Mouse (Mus musculus): Measurements from ENCODE around the gene Peak1. TPM values are rescaled to one million over a fixed set of nuclear protein-coding genes. Genes with fewer than 3 reads are reported as not detected.

The Peak1 gene
- polyA plus RNA-seq, 1 experiment from 2014 or later, result 13.8 TPM

GRCm38 (mm10) chr9:56339426-56340195, 78.3 kb downstream of the Peak1 start:
- Histone ChIP-seq H3K9ac (no peak overlapping the region), H3K9me3 (no peaks in the 10 kb centered on the region), H3K27ac (no peak overlapping the region), H3K4me1 (no peaks in the 10 kb centered on the region), H3K4me2 (no peak overlapping the region), H3K4me3 (replicated peaks) (no peak overlapping the region), H3K27me3 (replicated peaks) (no peaks in the 10 kb centered on the region), H3K36me3 (no peaks in the 10 kb centered on the region)
- no peak for ATAC-seq (ENCODE audit: insufficient read depth, low FRiP score, low read depth)
- 39% methylated on average over 1 of the region's 1 CpGs for whole genome bisulfite sequencing

DNA sequence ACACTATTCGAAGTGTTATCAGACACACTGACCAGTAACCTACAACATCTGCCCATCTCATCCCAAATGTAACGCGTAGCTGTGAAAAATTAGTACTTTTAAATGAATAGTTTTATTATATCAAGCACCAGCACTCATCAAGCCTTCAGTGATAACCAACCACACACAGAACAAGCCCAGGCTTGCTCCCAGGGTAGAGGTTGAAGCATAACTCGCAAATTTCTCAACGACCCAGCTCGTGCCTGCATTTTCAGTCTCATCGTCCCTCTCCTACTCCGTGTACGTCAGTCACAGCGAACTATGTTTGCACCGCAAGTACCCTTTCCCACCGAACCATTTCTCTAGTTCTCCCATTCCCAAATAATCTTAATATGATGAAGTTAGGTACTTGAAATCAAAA, 83.5 kb downstream of the Peak1 start:
- Histone ChIP-seq H3K4me1 (no peaks in the 10 kb centered on the region), H3K27ac (no peak overlapping the region), H3K36me3 (no peaks in the 10 kb centered on the region), H3K27me3 (replicated peaks) (no peaks in the 10 kb centered on the region), H3K4me3 (replicated peaks) (no peak overlapping the region), H3K9me3 (no peaks in the 10 kb centered on the region), H3K9ac (no peak overlapping the region), H3K4me2 (no peak overlapping the region)
- ATAC-seq (ENCODE audit: insufficient read depth, low FRiP score, low read depth), result no peak
- 79% methylated on average over 12 of the region's 12 CpGs for WGBS

GRCm38 (mm10) chr9:56332774-56333173, 85.1 kb downstream of the Peak1 start:
- H3K4me2 ChIP-seq, result no peak overlapping the region
- no peaks in the 10 kb centered on the region for H3K9me3 ChIP-seq
- no peak overlapping the region for H3K9ac ChIP-seq
- no peak overlapping the region for H3K4me3 ChIP-seq (replicated peaks)
- ATAC-seq (ENCODE audit: insufficient read depth, low FRiP score, low read depth), result no peak
- H3K27me3 ChIP-seq (replicated peaks), result no peaks in the 10 kb centered on the region
- no peaks in the 10 kb centered on the region for H3K4me1 ChIP-seq
- no peaks in the 10 kb centered on the region for H3K36me3 ChIP-seq
- no peak overlapping the region for H3K27ac ChIP-seq

DNA sequence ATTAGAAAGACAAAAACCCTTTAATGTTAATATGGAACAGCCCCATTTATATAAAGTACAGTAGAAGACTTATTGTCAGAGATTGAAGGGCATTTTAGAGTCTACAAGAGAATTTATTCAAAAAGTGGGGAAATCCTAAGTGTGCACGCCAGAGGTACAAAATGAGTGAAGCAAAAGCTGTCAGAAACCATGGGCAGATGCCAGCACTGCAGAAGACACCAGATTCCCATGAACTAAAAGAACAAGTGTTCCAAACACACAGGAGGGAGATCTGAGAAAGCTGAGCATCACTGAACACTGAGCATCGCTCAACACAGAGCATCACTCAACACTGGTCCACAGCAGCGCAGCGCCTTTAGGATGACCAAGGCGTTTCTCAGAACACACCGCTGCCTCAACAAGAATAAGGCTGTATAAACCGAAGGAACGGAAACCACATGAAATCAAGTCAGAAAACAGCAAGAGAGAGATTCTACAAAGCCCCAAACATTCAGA, 91.3 kb downstream of the Peak1 start:
- Histone ChIP-seq H3K27ac (no peak overlapping the region), H3K4me3 (replicated peaks) (no peak overlapping the region), H3K4me1 (no peaks in the 10 kb centered on the region), H3K9ac (no peak overlapping the region), H3K27me3 (replicated peaks) (no peaks in the 10 kb centered on the region), H3K9me3 (no peaks in the 10 kb centered on the region), H3K36me3 (no peaks in the 10 kb centered on the region), H3K4me2 (no peak overlapping the region)
- ATAC-seq (ENCODE audit: insufficient read depth, low FRiP score, low read depth), result no peak
- 96% methylated on average over 8 of the region's 8 CpGs for WGBS

GRCm38 (mm10) chr9:56325725-56326124, 92.1 kb downstream of the Peak1 start:
- no peak for ATAC-seq (ENCODE audit: insufficient read depth, low FRiP score, low read depth)
- H3K27me3 ChIP-seq (replicated peaks), result no peaks in the 10 kb centered on the region
- H3K4me2 ChIP-seq, result no peak overlapping the region
- H3K9me3 ChIP-seq, result no peaks in the 10 kb centered on the region
- no peaks in the 10 kb centered on the region for H3K4me1 ChIP-seq
- no peak overlapping the region for H3K27ac ChIP-seq
- H3K4me3 ChIP-seq (replicated peaks), result no peak overlapping the region
- H3K36me3 ChIP-seq, result no peaks in the 10 kb centered on the region
- WGBS, result 88% methylated on average over 5 of the region's 5 CpGs
- no peak overlapping the region for H3K9ac ChIP-seq

- ATAC-seq (ENCODE audit: insufficient read depth, low FRiP score, low read depth), result no peak
- 31% methylated on average over 16 of the region's 16 CpGs for WGBS
- H3K9ac ChIP-seq, result no peak overlapping the region
- 0 out of 2 replicates have a peak overlapping the region, but pooled peaks have one; percentile 3 for H3K4me3 ChIP-seq (replicated peaks)
- H3K4me2 ChIP-seq, result peak overlapping the region; percentile 45
- H3K27ac ChIP-seq, result peak overlapping the region; percentile 63
- H3K27me3 ChIP-seq (replicated peaks), result no peaks in the 10 kb centered on the region
- no peaks in the 10 kb centered on the region for H3K4me1 ChIP-seq
- no peaks in the 10 kb centered on the region for H3K36me3 ChIP-seq
- no peaks in the 10 kb centered on the region for H3K9me3 ChIP-seq
Measured at GRCm38 (mm10) chr9:56324576-56325355, 93.1 kb downstream of the Peak1 start.

GRCm38 (mm10) chr9:56321291-56321690, 96.6 kb downstream of the Peak1 start:
- 89% methylated on average over 2 of the region's 2 CpGs for WGBS
- H3K4me3 ChIP-seq (replicated peaks), result no peak overlapping the region
- H3K27ac ChIP-seq, result no peak overlapping the region
- H3K4me1 ChIP-seq, result no peaks in the 10 kb centered on the region
- H3K36me3 ChIP-seq, result no peaks in the 10 kb centered on the region
- no peaks in the 10 kb centered on the region for H3K9me3 ChIP-seq
- no peak overlapping the region for H3K9ac ChIP-seq
- no peak for ATAC-seq (ENCODE audit: insufficient read depth, low FRiP score, low read depth)
- H3K4me2 ChIP-seq, result no peak overlapping the region
- H3K27me3 ChIP-seq (replicated peaks), result no peaks in the 10 kb centered on the region

- Histone ChIP-seq H3K27ac (no peak overlapping the region), H3K4me3 (replicated peaks) (no peak overlapping the region), H3K36me3 (no peaks in the 10 kb centered on the region), H3K9ac (no peak overlapping the region), H3K9me3 (no peaks in the 10 kb centered on the region), H3K4me1 (no peaks in the 10 kb centered on the region; the same call in 1 of the 2 replicates), H3K4me2 (no peak overlapping the region), H3K27me3 (replicated peaks) (no peaks in the 10 kb centered on the region)
- no peak for ATAC-seq (ENCODE audit: insufficient read depth, low FRiP score, low read depth)
- WGBS, result 90% methylated on average over 3 of the region's 3 CpGs
Measured at GRCm38 (mm10) chr9:56314326-56314725, 103.5 kb downstream of the Peak1 start.

DNA sequence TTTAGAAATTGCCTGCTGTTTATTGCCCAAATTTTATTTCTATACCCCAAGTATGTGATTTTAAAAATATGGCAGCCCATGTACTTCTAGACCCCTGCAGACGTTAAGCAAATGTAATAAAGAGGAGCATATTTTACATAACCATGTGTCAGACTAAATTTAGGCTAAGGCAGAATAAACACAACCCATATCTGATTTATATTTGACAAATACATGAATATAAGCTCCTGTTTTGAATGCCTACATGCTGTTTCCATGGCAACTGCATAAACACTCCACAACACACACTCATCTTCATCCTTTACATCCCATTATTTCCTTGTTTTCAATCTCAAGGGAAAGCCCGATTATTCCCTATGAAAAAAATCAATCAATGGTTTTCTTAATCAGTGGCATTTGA, 108.8 kb downstream of the Peak1 start:
- no peaks in the 10 kb centered on the region for H3K27me3 ChIP-seq (replicated peaks)
- no peaks in the 10 kb centered on the region for H3K9me3 ChIP-seq
- ATAC-seq (ENCODE audit: insufficient read depth, low FRiP score, low read depth), result no peak
- no peak overlapping the region for H3K27ac ChIP-seq
- H3K4me3 ChIP-seq (replicated peaks), result no peak overlapping the region
- H3K4me2 ChIP-seq, result no peak overlapping the region
- no peak overlapping the region for H3K9ac ChIP-seq
- H3K4me1 ChIP-seq, result no peaks in the 10 kb centered on the region
- WGBS, result 45% methylated on average over 2 of the region's 2 CpGs
- H3K36me3 ChIP-seq, result no peaks in the 10 kb centered on the region

- no peaks in the 10 kb centered on the region for H3K36me3 ChIP-seq
- no peak overlapping the region for H3K9ac ChIP-seq
- no peaks in the 10 kb centered on the region for H3K4me1 ChIP-seq
- H3K4me3 ChIP-seq (replicated peaks), result no peak overlapping the region
- no peak overlapping the region for H3K4me2 ChIP-seq
- H3K27ac ChIP-seq, result no peak overlapping the region
- H3K27me3 ChIP-seq (replicated peaks), result no peaks in the 10 kb centered on the region
- H3K9me3 ChIP-seq, result no peaks in the 10 kb centered on the region
- no peak for ATAC-seq (ENCODE audit: insufficient read depth, low FRiP score, low read depth)
- 84% methylated on average over 2 of the region's 2 CpGs for WGBS
Measured at GRCm38 (mm10) chr9:56304526-56304925, 113.3 kb downstream of the Peak1 start.

DNA sequence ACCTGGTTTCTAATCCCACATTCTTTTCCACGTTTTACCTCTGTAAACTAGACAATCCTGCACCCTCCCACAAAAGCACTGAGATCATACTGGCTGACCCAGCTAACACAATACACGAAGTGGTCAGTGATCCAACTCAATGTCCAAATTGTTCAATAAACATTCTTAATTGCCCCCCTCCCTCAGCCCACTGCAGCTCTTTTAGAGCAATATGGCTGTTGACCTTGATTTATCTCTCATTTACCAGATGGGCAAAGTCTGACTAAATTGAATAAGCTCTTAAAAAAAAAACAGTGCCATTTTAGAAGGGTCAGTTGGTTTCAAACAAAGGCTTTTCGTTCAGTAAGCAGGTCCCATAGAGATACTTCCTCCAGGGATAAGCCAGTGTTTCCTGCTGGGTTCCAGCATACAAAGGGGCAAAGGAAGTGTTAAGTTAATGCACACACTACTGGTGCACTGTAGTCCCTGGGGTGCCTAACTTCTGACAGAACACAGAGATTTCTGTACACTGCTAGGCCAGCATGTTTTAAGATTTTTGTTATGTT, 114.9 kb downstream of the Peak1 start:
- Histone ChIP-seq H3K9me3 (no peaks in the 10 kb centered on the region), H3K36me3 (no peaks in the 10 kb centered on the region), H3K4me2 (no peak overlapping the region), H3K4me3 (replicated peaks) (no peak overlapping the region), H3K27me3 (replicated peaks) (no peaks in the 10 kb centered on the region), H3K4me1 (no peaks in the 10 kb centered on the region), H3K9ac (no peak overlapping the region), H3K27ac (no peak overlapping the region)
- 28% methylated on average over 3 of the region's 3 CpGs for WGBS
- no peak for ATAC-seq (ENCODE audit: insufficient read depth, low FRiP score, low read depth)

GRCm38 (mm10) chr9:56290019-56290418, 127.8 kb downstream of the Peak1 start:
- ATAC-seq (ENCODE audit: insufficient read depth, low FRiP score, low read depth), result no peak
- 94% methylated on average over 2 of the region's 2 CpGs for WGBS
- Histone ChIP-seq H3K27ac (no peak overlapping the region), H3K9ac (no peak overlapping the region), H3K4me2 (no peak overlapping the region), H3K4me1 (no peaks in the 10 kb centered on the region), H3K4me3 (replicated peaks) (no peak overlapping the region), H3K36me3 (no peaks in the 10 kb centered on the region), H3K27me3 (replicated peaks) (no peaks in the 10 kb centered on the region), H3K9me3 (no peaks in the 10 kb centered on the region)
